Mouse (Mus musculus) forebrain, embryonic 10.5 days (tissue): ENCODE measurements around the gene Il2rg. TPM values are rescaled to one million over a fixed set of nuclear protein-coding genes. Genes with fewer than 3 reads are reported as not detected.

Experiments used
- DNase-seq: peaks from one replicate; pipeline ENCODE4 v3.0.0-alpha.2; 2017; ENCODE audit warnings: low spot score; ENCODE audit errors: extremely low spot score
- H3K27ac ChIP-seq: fragments of 300-500 bp; sonication (generic); 2 replicates; pipeline ENCODE4 v1.5.1; 2016; ENCODE audit warnings: mild to moderate bottlenecking
- H3K27me3 ChIP-seq: fragments of 300-500 bp; sonication (generic); 2 replicates; pipeline ENCODE4 v1.6.1; 2016; ENCODE audit warnings: mild to moderate bottlenecking; ENCODE audit not compliant: poor library complexity, severe bottlenecking
- H3K36me3 ChIP-seq: fragments of 300-500 bp; sonication (generic); replicated peaks from 2 replicates; pipeline ENCODE4 v1.6.1; 2016; ENCODE audit warnings: mild to moderate bottlenecking, moderate library complexity
- H3K4me1 ChIP-seq: fragments of 300-500 bp; sonication (generic); 2 replicates; pipeline ENCODE4 v1.6.1; 2016
- H3K4me3 ChIP-seq: fragments of 300-500 bp; sonication (generic); 2 replicates; pipeline ENCODE4 v1.5.1; 2016; ENCODE audit warnings: mild to moderate bottlenecking, moderate library complexity
- H3K9me3 ChIP-seq: fragments of 300-500 bp; sonication (generic); 2 replicates; pipeline ENCODE4 v1.6.1; 2016; ENCODE audit warnings: mild to moderate bottlenecking, moderate library complexity
- WGBS: fragments of 180-500 bp; shearing (Covaris S2); methylation state at CpG from one replicate; pipeline ENCODE4 v1.1.7; 2016; 5-methylcytosine and 5-hydroxymethylcytosine counted together
- polyA plus RNA-seq: library from polyadenylated mRNA; unstranded; fragments of >200 nt; fragmentation: Nextera tagmentation; extraction: Ambion mirVana; gene quantifications from 2 replicates; pipeline ENCODE4 v1.2.1, GENCODE M21; 2016

Gene Il2rg
- polyA plus RNA-seq, 1 experiment from 2014 or later, result 2.7 TPM

DNA sequence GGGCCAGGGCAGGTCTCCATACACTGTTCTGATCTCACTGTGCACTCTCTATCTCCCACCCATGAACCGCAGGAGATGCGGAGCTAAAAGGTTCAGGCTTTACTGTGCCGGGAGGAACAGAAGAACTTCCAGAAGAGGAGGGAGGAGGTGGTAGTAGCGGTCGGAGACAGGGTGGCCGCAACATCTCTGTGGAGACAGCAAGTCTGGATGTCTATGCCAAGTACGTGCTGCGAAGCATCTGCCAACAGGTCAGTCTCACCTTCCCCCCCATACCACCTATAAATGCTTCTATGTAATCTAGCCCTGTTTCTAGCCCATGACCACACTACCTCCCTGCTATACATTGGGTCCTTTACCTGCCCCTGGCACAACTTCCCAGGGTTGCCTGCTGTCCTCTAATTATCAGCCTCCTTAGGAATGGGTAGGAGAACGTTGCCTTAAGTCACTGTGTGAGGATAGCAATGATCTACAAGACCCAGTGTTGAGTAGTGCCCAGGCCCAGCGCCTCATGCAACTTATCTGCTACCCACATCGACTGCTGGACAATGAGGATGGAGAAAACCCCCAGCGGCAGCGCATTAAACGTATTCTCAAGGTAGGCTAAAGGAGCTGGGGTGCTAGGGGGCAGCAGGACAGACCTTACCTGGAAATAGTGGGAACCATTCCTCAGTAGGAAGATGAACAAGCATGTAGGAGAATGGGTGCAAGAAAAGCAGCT, 18.1 kb upstream of the Il2rg start:
- peaks cover 99% of the 10 kb centered on the region for H3K36me3 ChIP-seq
- 93% methylated on average over 14 of the region's 14 CpGs for WGBS
- no peak overlapping the region for H3K4me3 ChIP-seq
- H3K4me1 ChIP-seq, result no peaks in the 10 kb centered on the region
- no peak overlapping the region for H3K27ac ChIP-seq
- no peak for DNase-seq
- peaks cover 94% of the 10 kb centered on the region for H3K27me3 ChIP-seq
- no peaks in the 10 kb centered on the region for H3K9me3 ChIP-seq

DNA sequence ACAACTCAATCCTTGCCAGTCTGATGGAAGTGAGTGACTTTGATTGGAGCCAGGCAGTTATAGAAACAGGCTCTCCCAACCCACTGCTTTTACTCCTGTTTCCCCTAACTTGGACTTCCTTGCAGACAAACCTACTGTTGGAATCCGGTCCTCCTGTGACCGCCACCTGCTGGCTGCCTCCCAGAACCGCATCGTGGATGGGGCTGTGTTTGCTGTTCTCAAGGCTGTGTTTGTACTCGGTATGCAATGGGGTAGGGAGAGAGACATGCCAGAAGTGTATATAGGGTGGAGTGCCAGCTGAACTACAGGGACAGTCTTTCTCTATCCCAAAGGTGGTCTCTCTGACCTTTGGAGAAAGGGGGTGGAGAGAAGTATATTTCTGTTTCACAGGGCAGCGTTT, 17.5 kb upstream of the Il2rg start:
- peaks cover 96% of the 10 kb centered on the region for H3K27me3 ChIP-seq
- 33% methylated on average over 6 of the region's 6 CpGs for WGBS
- peaks cover 99% of the 10 kb centered on the region for H3K36me3 ChIP-seq

DNA sequence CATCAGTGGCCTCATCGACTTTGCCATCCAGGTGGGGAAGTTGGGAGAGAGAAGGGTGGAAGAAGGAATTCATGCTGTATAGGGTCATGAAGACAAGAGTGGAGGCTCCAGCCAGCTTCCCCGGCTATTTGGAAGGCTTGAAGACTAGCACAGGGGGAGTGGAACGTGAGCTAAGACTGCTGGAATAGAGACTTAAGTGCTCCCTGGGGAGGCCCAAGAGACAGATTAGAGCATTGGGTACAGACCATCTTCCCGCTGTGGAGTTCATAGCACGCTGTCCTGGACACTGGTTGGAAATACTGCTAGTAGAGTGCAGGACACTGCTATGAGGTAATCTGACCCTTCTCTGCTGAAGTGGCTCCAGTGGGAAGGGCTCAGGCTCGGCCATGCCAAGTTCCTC, 14.8 kb upstream of the Il2rg start:
- H3K27ac ChIP-seq, result no peak overlapping the region
- peaks cover 99% of the 10 kb centered on the region for H3K36me3 ChIP-seq
- peaks cover 76% of the 10 kb centered on the region for H3K27me3 ChIP-seq

More for the DNA sequence above, 17.5 kb upstream of the Il2rg start:
- Histone ChIP-seq H3K4me1 (no peaks in the 10 kb centered on the region), H3K4me3 (no peak overlapping the region), H3K27ac (no peak overlapping the region), H3K9me3 (no peaks in the 10 kb centered on the region)
- DNase-seq, result peak; percentile 37

DNA sequence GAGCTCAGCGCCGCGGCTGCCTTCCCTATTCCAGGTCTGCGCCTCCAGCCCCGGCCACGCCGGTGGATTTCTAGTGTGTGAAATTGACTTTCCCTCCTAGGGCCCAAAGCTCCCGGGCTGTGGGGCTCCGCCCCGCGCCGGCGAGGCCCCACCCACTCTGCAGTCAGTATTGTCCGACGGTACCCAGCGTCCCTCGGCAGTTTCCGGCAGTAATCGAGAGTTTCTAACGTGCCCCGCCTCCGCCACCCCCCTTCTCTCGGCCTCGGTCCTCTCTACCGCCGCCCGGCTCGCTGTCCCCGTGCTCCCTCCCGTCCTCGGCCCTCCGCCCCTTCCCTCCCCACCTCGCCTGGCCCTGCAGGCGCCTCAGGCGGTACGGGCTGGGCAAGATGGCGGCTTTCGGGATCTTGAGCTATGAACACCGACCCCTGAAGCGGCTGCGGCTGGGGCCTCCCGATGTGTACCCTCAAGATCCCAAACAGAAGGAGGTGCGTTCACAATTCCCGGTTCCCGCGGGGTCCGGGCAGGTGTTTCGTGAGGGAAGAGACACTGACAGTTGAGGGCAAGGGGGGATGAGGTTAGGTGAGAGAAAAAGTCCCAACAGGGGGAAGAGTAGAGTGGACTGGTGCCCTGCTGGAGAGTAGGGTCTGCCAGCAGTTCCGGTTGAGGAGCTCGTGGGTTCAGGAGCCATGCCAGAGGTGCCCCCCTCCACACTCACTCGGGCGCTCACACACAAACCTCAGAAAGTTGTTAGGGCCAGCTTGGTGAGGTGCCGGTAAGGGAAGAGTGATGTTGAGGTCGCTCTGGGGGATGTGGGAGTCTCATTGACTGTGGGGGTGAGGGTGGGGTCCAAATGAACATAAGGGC, 6.1 kb upstream of the Il2rg start, which contains the start of gene Med12:
Gene Med12, plus strand, starts transcription at position 156 of the 864 bp plus-strand sequence.
- H3K27ac ChIP-seq, result peak within 1 kb of the TSS; percentile 89
- peaks cover 38% of the 10 kb centered on the region for H3K36me3 ChIP-seq
- H3K27me3 ChIP-seq, result peaks cover 62% of the 10 kb centered on the region
- peak; percentile 82 for DNase-seq
- peaks cover 16% of the 10 kb centered on the region for H3K4me1 ChIP-seq
- peak within 1 kb of the TSS; percentile 63 for H3K4me3 ChIP-seq
- no peaks in the 10 kb centered on the region for H3K9me3 ChIP-seq
- WGBS, result 20% methylated on average over 54 of the region's 54 CpGs

More for the DNA sequence above, 14.8 kb upstream of the Il2rg start:
- no peaks in the 10 kb centered on the region for H3K9me3 ChIP-seq
- WGBS, result 91% methylated on average over 6 of the region's 6 CpGs
- H3K4me1 ChIP-seq, result no peaks in the 10 kb centered on the region
- DNase-seq, result no peak
- H3K4me3 ChIP-seq, result no peak overlapping the region

DNA sequence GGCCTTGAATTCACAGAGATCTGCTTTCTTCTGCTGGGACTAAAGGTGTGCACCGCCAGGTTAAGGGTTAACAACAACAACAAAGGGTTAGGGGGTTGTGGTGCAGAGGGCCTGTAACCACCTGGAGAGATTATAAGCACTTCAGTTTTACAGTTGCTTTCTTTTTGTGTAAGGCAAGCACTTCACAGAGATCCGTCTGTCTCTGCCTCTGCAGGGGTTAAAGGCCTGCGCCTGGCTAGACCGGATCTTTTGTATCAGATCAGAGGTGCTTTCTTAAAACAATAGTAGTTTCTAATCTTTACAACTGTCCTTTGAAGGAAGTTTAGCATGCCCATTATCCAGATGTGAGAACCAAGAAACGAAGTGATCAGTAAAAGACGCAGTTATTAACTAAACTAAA, 5.4 kb upstream of the Il2rg start:
- H3K4me3 ChIP-seq, result peak overlapping the region; percentile 63
- H3K4me1 ChIP-seq, result peaks cover 16% of the 10 kb centered on the region
- H3K36me3 ChIP-seq, result peaks cover 31% of the 10 kb centered on the region
- H3K27me3 ChIP-seq, result peaks cover 69% of the 10 kb centered on the region
- peak overlapping the region; percentile 89 for H3K27ac ChIP-seq
- WGBS, result 16% methylated on average over 6 of the region's 6 CpGs
- DNase-seq, result no peak
- no peaks in the 10 kb centered on the region for H3K9me3 ChIP-seq

DNA sequence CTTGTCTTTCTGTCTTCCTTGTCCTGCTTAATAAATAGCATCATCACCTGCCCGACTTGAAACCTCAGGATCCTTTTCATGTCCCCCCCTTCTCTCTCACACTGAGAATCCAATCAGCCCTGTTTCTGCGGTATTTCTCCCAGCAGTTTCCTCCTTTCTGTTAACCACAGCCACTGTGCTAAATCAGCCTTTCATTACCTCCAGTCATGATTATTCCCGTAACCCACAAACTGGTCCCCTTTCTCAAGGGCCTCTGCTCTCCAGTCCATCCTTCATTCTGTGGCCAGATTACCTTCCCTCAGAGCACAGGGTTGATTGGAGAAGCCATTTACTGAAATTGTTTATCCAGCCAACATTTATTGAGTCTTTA, 685 bp upstream of the Il2rg start, which contains the start of gene Gm20489:
Gene Gm20489, minus strand, starts transcription at position 269 of the 370 bp plus-strand sequence.
- 68% methylated on average over 3 of the region's 3 CpGs for WGBS
- Histone ChIP-seq H3K27me3 (peaks cover 80% of the 10 kb centered on the region), H3K4me3 (no peak within 1 kb of the TSS), H3K27ac (no peak within 1 kb of the TSS), H3K9me3 (no peaks in the 10 kb centered on the region), H3K4me1 (peaks cover 9% of the 10 kb centered on the region; the same call in 1 of the 2 replicates), H3K36me3 (no peaks in the 10 kb centered on the region)
- no peak for DNase-seq

DNA sequence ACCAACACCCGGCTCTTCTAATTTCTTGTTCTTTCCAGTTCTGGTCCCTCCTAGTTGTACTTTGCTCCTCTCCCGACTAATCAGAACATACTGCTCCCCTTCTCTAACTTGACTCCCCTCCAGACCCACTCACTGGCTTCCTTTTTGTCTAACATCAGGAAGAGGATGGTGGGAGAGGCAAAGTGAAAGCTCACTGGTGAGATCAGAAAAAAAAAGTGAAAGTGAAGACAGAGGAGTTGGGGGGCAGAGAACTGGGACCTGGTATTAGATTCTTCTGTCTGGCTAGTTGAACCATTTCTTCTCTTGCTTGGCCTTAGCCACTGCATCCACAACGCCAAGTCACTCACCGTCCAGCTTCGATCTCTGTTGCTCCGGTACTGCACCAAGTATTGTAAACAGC, 1.4 kb downstream of the Il2rg start:
- Histone ChIP-seq H3K27ac (no peak overlapping the region), H3K4me1 (0 out of 2 replicates have a peak, but pooled peaks cover 2% of the 10 kb centered on the region), H3K27me3 (peaks cover 69% of the 10 kb centered on the region), H3K36me3 (no peaks in the 10 kb centered on the region), H3K9me3 (no peaks in the 10 kb centered on the region), H3K4me3 (no peak overlapping the region)
- no peak for DNase-seq
- WGBS, result 94% methylated on average over 6 of the region's 6 CpGs

DNA sequence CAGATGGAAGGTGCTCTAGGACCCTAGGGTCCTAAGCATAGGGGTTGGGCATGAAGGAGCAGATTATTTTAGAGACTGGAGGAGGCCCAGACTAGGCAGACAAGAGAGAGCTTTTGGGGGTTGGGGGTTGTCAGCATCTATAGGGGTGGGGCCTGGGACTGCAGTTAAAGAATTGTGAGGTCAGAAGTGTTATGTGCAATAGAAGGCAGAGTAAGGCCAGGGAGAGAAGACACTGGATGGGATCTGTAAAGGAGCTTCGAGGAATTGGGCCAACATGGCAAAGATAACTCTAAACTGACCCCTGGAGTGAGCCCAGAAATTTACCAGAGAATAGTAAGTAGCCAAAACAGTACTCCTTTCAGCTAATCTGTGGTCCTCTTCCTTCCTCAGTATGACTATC, 4.2 kb downstream of the Il2rg start, which contains the start of gene Gm614:
Gene Gm614, minus strand, starts transcription at position 101 of the 400 bp plus-strand sequence.
- Histone ChIP-seq H3K4me3 (no peak within 1 kb of the TSS), H3K36me3 (peaks cover 3% of the 10 kb centered on the region), H3K9me3 (no peaks in the 10 kb centered on the region), H3K27ac (no peak within 1 kb of the TSS), H3K4me1 (peaks cover 26% of the 10 kb centered on the region), H3K27me3 (peaks cover 71% of the 10 kb centered on the region)
- WGBS, result 90% methylated on average over 1 of the region's 1 CpGs
- no peak for DNase-seq

DNA sequence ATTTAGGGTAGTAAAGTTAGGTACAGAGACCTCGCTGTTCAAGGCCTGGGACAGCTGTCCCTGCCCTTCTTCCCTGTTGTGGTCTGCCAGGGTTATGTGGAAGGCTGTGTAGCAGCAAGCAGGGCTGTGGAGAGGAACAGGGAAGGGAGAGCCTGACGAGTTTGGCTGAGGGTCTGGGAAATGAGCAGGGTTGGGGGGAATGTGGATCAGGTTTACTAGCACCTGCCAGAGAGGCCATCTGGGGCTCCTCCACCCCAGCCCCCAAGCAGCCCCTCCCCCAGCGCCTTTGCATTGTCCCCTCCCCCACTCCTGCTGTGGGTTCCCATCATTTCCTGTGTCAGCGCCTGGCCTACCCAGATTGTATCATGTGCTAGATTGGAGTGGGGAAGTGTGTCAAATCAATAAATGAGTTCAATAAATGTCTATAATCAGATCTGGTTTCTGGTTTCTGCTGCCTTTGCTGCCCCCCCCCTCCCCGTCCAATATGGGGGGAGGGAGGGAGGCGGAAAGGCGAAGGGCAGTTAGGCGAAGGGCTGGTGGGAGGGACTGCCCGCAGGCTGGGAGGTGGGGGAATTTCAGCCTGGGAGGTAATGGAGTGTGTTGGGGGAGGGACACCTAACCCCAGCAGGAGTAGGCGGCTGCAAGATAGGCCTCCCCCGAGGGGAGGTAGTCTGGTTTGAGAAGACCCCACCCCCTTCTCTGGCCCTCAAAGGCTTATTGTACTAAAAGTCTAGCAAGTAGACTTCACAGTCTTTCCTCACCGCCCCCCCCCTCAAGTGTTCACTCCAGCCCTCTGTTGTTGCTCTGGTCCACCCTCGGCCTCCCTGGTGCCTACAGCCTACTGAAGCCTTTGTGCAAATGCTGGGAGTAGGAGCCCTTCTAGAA, 7.4 kb downstream of the Il2rg start:
- DNase-seq, result peak; percentile 64
- Histone ChIP-seq H3K27ac (peak overlapping the region; percentile 83), H3K27me3 (peaks cover 73% of the 10 kb centered on the region), H3K36me3 (peaks cover 17% of the 10 kb centered on the region), H3K4me1 (peaks cover 32% of the 10 kb centered on the region), H3K4me3 (peak overlapping the region; percentile 22; the same call in 1 of the 2 replicates), H3K9me3 (no peaks in the 10 kb centered on the region)
- 23% methylated on average over 13 of the region's 13 CpGs for WGBS

DNA sequence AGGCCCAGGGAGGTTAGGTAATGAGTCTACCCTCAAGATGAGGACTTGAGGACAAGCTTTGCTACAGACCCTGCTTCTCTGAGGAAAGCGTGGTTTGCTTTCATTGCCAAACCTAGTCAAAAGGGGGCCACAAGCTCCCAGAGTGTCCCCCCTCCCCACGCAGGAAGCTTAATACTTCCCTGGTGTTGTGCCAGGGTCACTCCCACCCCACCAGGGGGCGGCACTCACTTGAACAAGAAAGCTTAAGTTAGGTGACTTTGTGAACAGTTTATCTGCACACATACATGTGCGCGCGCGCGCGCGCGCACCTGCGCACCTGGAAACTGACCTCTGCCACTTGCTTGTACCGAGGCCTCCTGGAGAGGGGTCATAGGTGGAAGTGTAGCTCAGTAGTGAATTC, 11.5 kb downstream of the Il2rg start:
- WGBS, result 86% methylated on average over 13 of the region's 13 CpGs
- DNase-seq, result no peak

DNA sequence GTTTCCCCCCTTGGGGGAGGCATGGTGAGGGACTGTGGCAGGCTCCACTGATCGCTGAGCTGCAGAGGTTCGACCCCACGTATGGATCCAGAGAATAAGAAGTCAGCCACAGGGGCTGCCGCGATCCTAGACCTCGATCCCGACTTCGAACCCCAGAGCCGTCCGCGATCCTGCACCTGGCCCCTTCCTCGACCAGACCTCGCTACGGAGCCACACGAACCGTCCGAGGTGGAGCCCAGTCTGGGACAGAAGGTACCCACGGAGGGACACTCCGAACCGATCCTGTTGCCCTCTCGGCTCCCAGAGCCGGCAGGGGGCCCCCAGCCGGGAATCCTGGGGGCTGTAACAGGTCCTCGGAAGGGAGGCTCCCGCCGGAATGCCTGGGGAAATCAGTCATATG, 13.3 kb downstream of the Il2rg start:
- Histone ChIP-seq H3K4me3 (peak overlapping the region; percentile 63), H3K27me3 (peaks cover 47% of the 10 kb centered on the region), H3K4me1 (peaks cover 22% of the 10 kb centered on the region), H3K36me3 (peaks cover 17% of the 10 kb centered on the region), H3K27ac (peak overlapping the region; percentile 86), H3K9me3 (0 out of 2 replicates have a peak, but pooled peaks cover 4% of the 10 kb centered on the region)
- peak; percentile 16 for DNase-seq
- WGBS, result 19% methylated on average over 26 of the region's 26 CpGs

More for the DNA sequence above, 11.5 kb downstream of the Il2rg start:
- no peak overlapping the region for H3K27ac ChIP-seq
- H3K4me3 ChIP-seq, result no peak overlapping the region
- H3K36me3 ChIP-seq, result peaks cover 17% of the 10 kb centered on the region
- peaks cover 61% of the 10 kb centered on the region for H3K27me3 ChIP-seq
- 0 out of 2 replicates have a peak, but pooled peaks cover 4% of the 10 kb centered on the region for H3K9me3 ChIP-seq
- H3K4me1 ChIP-seq, result peaks cover 39% of the 10 kb centered on the region
